Mouse (Mus musculus): ENCODE data around the gene Chrm3. TPM values are rescaled to one million over a fixed set of nuclear protein-coding genes. Genes with fewer than 3 reads are reported as not detected.

Gene Chrm3
- polyA plus RNA-seq, 2 experiments = 0.98 to 1.8 TPM

DNA sequence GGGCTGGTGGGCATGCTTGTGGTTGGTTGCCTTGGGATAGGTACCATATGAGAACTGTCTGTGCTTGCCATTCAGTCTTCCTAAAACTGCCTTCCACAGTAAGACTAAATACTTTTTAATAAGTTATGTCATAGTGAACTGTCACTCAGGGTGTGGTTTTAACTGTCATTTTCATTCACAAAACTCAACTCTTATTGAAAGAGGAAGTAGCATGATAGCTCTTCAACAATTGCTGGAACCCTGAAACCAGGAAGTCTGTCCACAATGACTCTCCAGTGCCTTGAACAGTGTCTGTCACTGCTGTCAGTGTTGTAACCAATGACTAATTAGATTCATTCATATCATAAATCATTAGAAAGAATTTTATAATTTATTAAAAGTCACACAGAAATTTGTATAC is 107.6 kb downstream of the Chrm3 start:
- Histone ChIP-seq H3K4me2 (replicated peaks; ENCODE audit: low read depth, low read length, severe bottlenecking) (no peak overlapping the region), H3K27ac (replicated peaks; ENCODE audit: low read depth, low read length) (no peak overlapping the region), H3K27me3 (ENCODE audit: control insufficient read depth, insufficient read depth, low read length) (no peaks in the 10 kb centered on the region), H3K9me3 (ENCODE audit: control insufficient read depth, low read length) (no peaks in the 10 kb centered on the region), H3K4me3 (replicated peaks; ENCODE audit: low read length) (no peak overlapping the region), H3K4me1 (ENCODE audit: control insufficient read depth, insufficient read depth, low read length) (no peaks in the 10 kb centered on the region), H3K36me3 (ENCODE audit: control insufficient read depth, insufficient read depth, low read length) (no peaks in the 10 kb centered on the region), H3K9ac (ENCODE audit: low read depth, low read length, severe bottlenecking) (no peak overlapping the region)
- ATAC-seq (ENCODE audit: low FRiP score, low read depth) (no peak), DNase-seq (ENCODE audit: low spot score) (no peak)
- TF ChIP-seq POLR2A (IDR thresholded peaks at IDR 0.05; ENCODE audit: borderline replicate concordance, extremely low read depth, insufficient read depth, insufficient read length) = no peak

- Histone ChIP-seq H3K4me3 (replicated peaks; ENCODE audit: low read length) (no peak overlapping the region), H3K4me2 (replicated peaks; ENCODE audit: low read depth, low read length, severe bottlenecking) (no peak overlapping the region), H3K9me3 (ENCODE audit: control insufficient read depth, low read length) (no peaks in the 10 kb centered on the region), H3K4me1 (ENCODE audit: control insufficient read depth, insufficient read depth, low read length) (no peaks in the 10 kb centered on the region), H3K27ac (replicated peaks; ENCODE audit: low read depth, low read length) (no peak overlapping the region), H3K9ac (ENCODE audit: low read depth, low read length, severe bottlenecking) (no peak overlapping the region), H3K36me3 (ENCODE audit: control insufficient read depth, insufficient read depth, low read length) (no peaks in the 10 kb centered on the region), H3K27me3 (ENCODE audit: control insufficient read depth, insufficient read depth, low read length) (no peaks in the 10 kb centered on the region)
- DNase-seq (ENCODE audit: low spot score) = no peak
- TF ChIP-seq POLR2A (IDR thresholded peaks at IDR 0.05; ENCODE audit: borderline replicate concordance, extremely low read depth, insufficient read depth, insufficient read length) = no peak
- 70% methylated on average over 5 of the region's 5 CpGs for WGBS
- no peak for ATAC-seq (ENCODE audit: low FRiP score, low read depth)
Observed at GRCm38 (mm10) chr13:10251499-10252179, 109.0 kb downstream of the Chrm3 start.

GRCm38 (mm10) chr13:10244243-10244998 is 116.2 kb downstream of the Chrm3 start:
- ATAC-seq (ENCODE audit: low FRiP score, low read depth) = no peak
- Histone ChIP-seq H3K9me3 (ENCODE audit: control insufficient read depth, low read length) (no peaks in the 10 kb centered on the region), H3K4me1 (ENCODE audit: control insufficient read depth, insufficient read depth, low read length) (no peaks in the 10 kb centered on the region), H3K36me3 (ENCODE audit: control insufficient read depth, insufficient read depth, low read length) (no peaks in the 10 kb centered on the region), H3K27me3 (ENCODE audit: control insufficient read depth, insufficient read depth, low read length) (no peaks in the 10 kb centered on the region), H3K27ac (replicated peaks; ENCODE audit: low read depth, low read length) (no peak overlapping the region), H3K4me3 (replicated peaks; ENCODE audit: low read length) (no peak overlapping the region), H3K4me2 (replicated peaks; ENCODE audit: low read depth, low read length, severe bottlenecking) (no peak overlapping the region), H3K9ac (ENCODE audit: low read depth, low read length, severe bottlenecking) (no peak overlapping the region)
- no peak for TF ChIP-seq POLR2A (IDR thresholded peaks at IDR 0.05; ENCODE audit: borderline replicate concordance, extremely low read depth, insufficient read depth, insufficient read length)
- no peak for DNase-seq (ENCODE audit: low spot score)
- 77% methylated on average over 1 of the region's 1 CpGs for WGBS

DNA sequence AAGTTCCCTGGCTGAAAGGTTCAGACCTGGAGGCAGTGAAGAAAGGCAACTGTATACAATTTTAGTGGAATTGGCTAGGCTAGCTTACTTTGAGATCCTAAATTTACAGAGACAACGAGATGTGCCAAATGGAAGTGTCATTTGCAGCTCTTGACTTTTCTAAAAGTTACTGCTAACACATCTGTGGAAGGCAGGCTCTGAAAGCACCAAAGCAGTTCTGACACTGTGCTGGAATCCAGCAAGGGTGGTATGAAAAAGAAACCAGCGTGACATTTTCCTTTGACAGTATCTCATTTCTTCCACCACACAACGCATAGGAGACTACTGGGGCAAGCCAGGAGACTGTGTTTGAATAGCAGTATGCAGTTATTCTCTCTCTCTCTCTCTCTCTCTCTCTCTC is 120.4 kb downstream of the Chrm3 start:
- TF ChIP-seq POLR2A (IDR thresholded peaks at IDR 0.05; ENCODE audit: borderline replicate concordance, extremely low read depth, insufficient read depth, insufficient read length) = no peak
- H3K9me3 ChIP-seq (ENCODE audit: control insufficient read depth, low read length) = no peaks in the 10 kb centered on the region
- no peak overlapping the region for H3K4me2 ChIP-seq (replicated peaks; ENCODE audit: low read depth, low read length, severe bottlenecking)
- no peak overlapping the region for H3K27ac ChIP-seq (replicated peaks; ENCODE audit: low read depth, low read length)
- ATAC-seq (ENCODE audit: low FRiP score, low read depth) = peak; percentile 31; the same call in 1 of the 2 replicates
- no peak for DNase-seq (ENCODE audit: low spot score)
- 87% methylated on average over 3 of the region's 3 CpGs for WGBS
- no peak overlapping the region for H3K9ac ChIP-seq (ENCODE audit: low read depth, low read length, severe bottlenecking)
- no peaks in the 10 kb centered on the region for H3K4me1 ChIP-seq (ENCODE audit: control insufficient read depth, insufficient read depth, low read length)
- H3K36me3 ChIP-seq (ENCODE audit: control insufficient read depth, insufficient read depth, low read length) = no peaks in the 10 kb centered on the region
- no peaks in the 10 kb centered on the region for H3K27me3 ChIP-seq (ENCODE audit: control insufficient read depth, insufficient read depth, low read length)
- no peak overlapping the region for H3K4me3 ChIP-seq (replicated peaks; ENCODE audit: low read length)

DNA sequence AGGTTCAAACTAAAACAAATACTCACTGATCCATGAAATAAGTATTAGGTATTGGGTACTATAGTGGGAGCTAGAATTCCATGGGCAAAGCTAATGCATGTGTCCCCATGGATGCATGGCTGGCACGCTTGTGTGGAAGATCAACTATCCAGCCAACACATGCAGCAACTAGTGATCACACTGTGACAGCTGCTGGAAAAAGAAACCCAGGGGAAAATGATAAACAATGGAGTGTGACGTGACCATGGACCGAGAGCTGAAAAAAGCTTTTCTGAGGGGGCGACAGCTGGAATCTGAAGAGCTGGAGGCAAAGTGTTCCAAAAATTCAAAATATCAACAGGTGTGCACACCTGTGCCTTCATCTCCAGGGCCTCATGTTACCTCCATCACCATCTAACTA is 120.8 kb downstream of the Chrm3 start:
- no peak overlapping the region for H3K9ac ChIP-seq (ENCODE audit: low read depth, low read length, severe bottlenecking)
- peak; percentile 78 for ATAC-seq (ENCODE audit: low FRiP score, low read depth)
- TF ChIP-seq POLR2A (IDR thresholded peaks at IDR 0.05; ENCODE audit: borderline replicate concordance, extremely low read depth, insufficient read depth, insufficient read length) = no peak

More for the DNA sequence above, 120.8 kb downstream of the Chrm3 start:
- H3K27me3 ChIP-seq (ENCODE audit: control insufficient read depth, insufficient read depth, low read length) = no peaks in the 10 kb centered on the region
- H3K36me3 ChIP-seq (ENCODE audit: control insufficient read depth, insufficient read depth, low read length) = no peaks in the 10 kb centered on the region
- WGBS = 79% methylated on average over 4 of the region's 4 CpGs
- no peaks in the 10 kb centered on the region for H3K9me3 ChIP-seq (ENCODE audit: control insufficient read depth, low read length)
- H3K4me1 ChIP-seq (ENCODE audit: control insufficient read depth, insufficient read depth, low read length) = no peaks in the 10 kb centered on the region
- H3K4me2 ChIP-seq (replicated peaks; ENCODE audit: low read depth, low read length, severe bottlenecking) = no peak overlapping the region
- H3K4me3 ChIP-seq (replicated peaks; ENCODE audit: low read length) = no peak overlapping the region
- peak; percentile 46 for DNase-seq (ENCODE audit: low spot score)
- H3K27ac ChIP-seq (replicated peaks; ENCODE audit: low read depth, low read length) = no peak overlapping the region
